Mouse (Mus musculus): Measurements from ENCODE around the gene Cyp2c29. TPM values are rescaled to one million over a fixed set of nuclear protein-coding genes. Genes with fewer than 3 reads are reported as not detected.
"Not testable (repeated sequence)": the region's sequence is repeated elsewhere in the genome, so short reads cannot be mapped to it uniquely, and the experiment has no call there.

The Cyp2c29 gene
- total RNA-seq (2022) = not detected

GRCm38 (mm10) chr19:39269105-39269504, at the start of gene Cyp2c29:
TSS of gene Cyp2c29 (plus strand) at chr19:39269405.
- not testable (repeated sequence) for DNase-seq (ENCODE audit: low spot score in 2 of 2)

- DNase-seq (ENCODE audit: low spot score in 2 of 2) = not testable (repeated sequence)
These were observed 2.2 kb upstream of the Cyp2c29 start for GRCm38 (mm10) chr19:39267036-39267435.

- no peak for DNase-seq (ENCODE audit: low spot score in 2 of 2)
These were observed 13.6 kb downstream of the Cyp2c29 start for GRCm38 (mm10) chr19:39282801-39283200.

- no peak for DNase-seq (ENCODE audit: low spot score in 2 of 2)
These were observed 16.4 kb downstream of the Cyp2c29 start for GRCm38 (mm10) chr19:39285637-39286036.

GRCm38 (mm10) chr19:39286825-39287224, 17.6 kb downstream of the Cyp2c29 start:
- no peak for DNase-seq (ENCODE audit: low spot score in 2 of 2)

GRCm38 (mm10) chr19:39288978-39289377, 19.8 kb downstream of the Cyp2c29 start:
- no peak for DNase-seq (ENCODE audit: low spot score in 2 of 2)

Other genes with a start within 250 kb of the Cyp2c29 start
- not detected for gene Cyp2c65, start 208.4 kb upstream of the Cyp2c29 start, total RNA-seq (2022)
- not detected for gene Cyp2c66, start 155.5 kb upstream of the Cyp2c29 start, total RNA-seq (2022)
- gene Cyp2c38, start 193.7 kb downstream of the Cyp2c29 start, total RNA-seq (2022) = not detected
- not detected for gene Cyp2c39, start 241.5 kb downstream of the Cyp2c29 start, total RNA-seq (2022)